Mouse (Mus musculus): ENCODE measurements at regions not wholly inside any gene's neighbourhood (a gene's known extent, or its start where the extent isn't known, plus 50 kb on each side); places are given as distances from the start of the nearest gene placed in this dataset.

- TF ChIP-seq CTCF (IDR thresholded peaks at IDR 0.05; ENCODE audit: low read depth) (no peak), EP300 (optimal IDR thresholded peaks at IDR 0.05) (no peak)
Measured at GRCm38 (mm10) chr8:26669541-26669940, 307.6 kb upstream of the Zfp703 start.
